Mouse (Mus musculus) urinary bladder, postnatal 4 days (tissue): ENCODE results near the gene Spg7.

Experiments
- DNase-seq, 2 experiments: peaks; one replicate each; pipeline ENCODE4 v3.0.0; 2021 to 2022; ENCODE audit warnings: low spot score in 2 of 2

Spg7 gene

GRCm38 (mm10) chr8:123131041-123131440 lies 68.3 kb downstream of the Spg7 start:
- no peak for DNase-seq

GRCm38 (mm10) chr8:123132953-123133352 lies 70.2 kb downstream of the Spg7 start:
- no peak for DNase-seq

- DNase-seq = no peak
Observed at GRCm38 (mm10) chr8:123134149-123134713, 71.5 kb downstream of the Spg7 start.

GRCm38 (mm10) chr8:123135406-123135805 lies 72.7 kb downstream of the Spg7 start:
- DNase-seq = no peak

- no peak for DNase-seq
Observed at GRCm38 (mm10) chr8:123135806-123136205, 73.1 kb downstream of the Spg7 start.

- DNase-seq = no peak
Observed at GRCm38 (mm10) chr8:123136287-123136686, 73.5 kb downstream of the Spg7 start.

- peak; percentile 75 to 82 for DNase-seq
Observed at GRCm38 (mm10) chr8:123137645-123138077, 74.9 kb downstream of the Spg7 start.

- DNase-seq = no peak
Observed at GRCm38 (mm10) chr8:123138741-123139140, 76.0 kb downstream of the Spg7 start.

GRCm38 (mm10) chr8:123141741-123142462 lies 79.2 kb downstream of the Spg7 start:
- peak; percentile 73 to 82 for DNase-seq

GRCm38 (mm10) chr8:123145279-123145678 lies 82.5 kb downstream of the Spg7 start:
- DNase-seq = no peak

GRCm38 (mm10) chr8:123146390-123146789 lies 83.6 kb downstream of the Spg7 start:
- DNase-seq = peak in 1 of 2 experiments; percentile 38
